ENCODE assay signal across 15 mouse cellular contexts in the genomic region with DNA sequence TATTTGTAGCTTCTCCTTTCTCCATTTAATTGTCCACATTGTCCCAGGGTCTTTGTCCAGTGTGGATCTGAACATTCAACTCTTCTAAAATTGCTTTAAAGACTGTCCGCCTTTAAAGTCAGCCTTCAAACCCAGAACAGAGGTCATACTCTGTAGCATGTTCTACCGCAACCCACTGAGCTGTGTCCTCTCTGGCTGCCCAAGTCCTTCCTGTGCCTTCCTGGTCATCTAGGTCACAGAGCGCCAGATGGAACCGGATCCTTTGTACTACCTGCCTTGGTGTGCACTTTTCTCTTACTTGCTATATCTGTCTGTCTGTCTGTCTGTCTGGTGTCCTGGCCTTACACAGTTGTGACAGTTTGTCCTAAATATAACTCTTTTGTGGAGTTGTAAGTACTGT.
"Had no signal": no experiment of that assay in that cellular context is flagged by ENCODE, and none has a peak within 500 bp of the region (broad histone marks: within the 10 kb centered on the region; RNA-seq: fewer than 3 reads in every experiment).

No protein-coding gene starts in this region.

- ATAC-seq: hindbrain, embryonic 16.5 days; intestine, embryonic 15.5 days; liver, embryonic 12.5 days had no signal

- H3K9ac ChIP-seq: intestine, embryonic 15.5 days; limb, embryonic 13.5 days; liver, embryonic 12.5 days; liver, embryonic 15.5 days; lung, embryonic 15.5 days had no signal

- DNase-seq: liver; lung, adult 18-20 months; lung, postnatal 10 days; lung, postnatal 36 days; midbrain, embryonic 14.5 days; thymus, adult 18-20 months; thymus, postnatal 4 days had no signal

- H3K9me3 ChIP-seq: intestine, embryonic 15.5 days; limb, embryonic 10.5 days; limb, embryonic 13.5 days; liver, embryonic 12.5 days; liver, embryonic 15.5 days; lung, embryonic 15.5 days had no signal

- H3K4me3 ChIP-seq: intestine, embryonic 15.5 days; limb, embryonic 10.5 days; limb, embryonic 13.5 days; liver, embryonic 12.5 days; liver, embryonic 15.5 days; lung, embryonic 15.5 days had no signal

- H3K4me2 ChIP-seq: intestine, embryonic 15.5 days; limb, embryonic 13.5 days; liver, embryonic 12.5 days; liver, embryonic 15.5 days; lung, embryonic 15.5 days; midbrain, embryonic 11.5 days had no signal

- H3K27ac ChIP-seq: intestine, embryonic 15.5 days; limb, embryonic 10.5 days; limb, embryonic 13.5 days; liver, embryonic 12.5 days; liver, embryonic 15.5 days; lung, embryonic 15.5 days had no signal

- H3K36me3 ChIP-seq: intestine, embryonic 15.5 days; limb, embryonic 10.5 days; limb, embryonic 13.5 days; liver, embryonic 12.5 days; liver, embryonic 15.5 days; lung, embryonic 15.5 days had no signal

- H3K27me3 ChIP-seq: intestine, embryonic 15.5 days; limb, embryonic 13.5 days; liver, embryonic 12.5 days; liver, embryonic 15.5 days; lung, embryonic 15.5 days had no signal

- H3K4me1 ChIP-seq: intestine, embryonic 15.5 days; liver, embryonic 12.5 days had no signal
